Mouse (Mus musculus): ENCODE measurements around the gene Bhlhe23. TPM values are rescaled to one million over a fixed set of nuclear protein-coding genes. Genes with fewer than 3 reads are reported as not detected.

The Bhlhe23 gene
- not detected in 2 replicates for total RNA-seq (2012; rRNA removed)
- not detected in 2 replicates for total RNA-seq (2014; rRNA removed)
- not detected in 2 replicates for polyA plus RNA-seq (2012; ENCODE audit: insufficient read length, low read depth)

DNA sequence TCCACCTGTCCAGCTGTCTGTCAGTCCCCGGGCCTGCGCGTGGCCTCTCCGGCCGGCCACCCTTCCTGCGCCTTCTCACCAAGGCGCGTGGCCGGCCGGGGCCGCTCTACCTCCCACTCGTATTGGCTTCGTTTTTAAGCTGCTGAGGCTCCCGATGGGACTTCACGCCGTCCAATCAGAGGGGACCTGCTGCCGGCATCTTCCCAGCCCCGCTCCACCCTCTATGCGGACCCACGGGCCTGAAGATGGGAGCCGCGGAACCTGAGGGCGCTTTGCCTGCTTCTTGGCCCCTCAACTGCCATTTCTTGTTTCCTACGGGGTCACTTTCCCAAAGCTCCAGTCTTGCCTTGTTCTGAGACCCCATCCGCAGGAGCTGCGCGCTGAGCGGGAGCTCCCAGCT lies at the start of gene Bhlhe23:
Gene Bhlhe23, minus strand, starts transcription at position 108 of the 400 bp plus-strand sequence.
- in situ Hi-C loops (cut with MboI; ENCODE audit: low pct_ligation_motif_present, low pct_unique_long_range_greater_than_20kb, low sequenced_read_pairs) (no loop called here), dilution Hi-C loops (cut with MboI; ENCODE audit: extremely low pct_ligation_motif_present, extremely low pct_unique_long_range_greater_than_20kb, low sequenced_read_pairs) (no loop called here)
- Histone ChIP-seq H3K79me2 (replicated peaks; ENCODE audit: control insufficient read depth, extremely low read depth, insufficient read depth, poor library complexity, severe bottlenecking) (no peaks in the 10 kb centered on the region), H3K9me3 (replicated peaks; ENCODE audit: low read length) (peaks cover 10% of the 10 kb centered on the region), H3K27ac (ENCODE audit: insufficient read depth, low read depth) (no peak within 1 kb of the TSS), H3K4me1 (ENCODE audit: control insufficient read depth in 1 of 2, insufficient read depth in 2 of 2) (peaks cover 7 to 14% of the 10 kb centered on the region in 2 experiments), H3K4me2 (ENCODE audit: insufficient read depth, low read depth, poor library complexity, severe bottlenecking) (no peak within 1 kb of the TSS), H3K4me3 (replicated peaks in 1 of 3; ENCODE audit: low read depth in 2 of 3, low read length in 2 of 3, poor library complexity in 1 of 3) (no peak within 1 kb of the TSS), H3K9ac (ENCODE audit: insufficient read depth, low read depth) (no peak within 1 kb of the TSS), H3K27me3 (replicated peaks) (peaks cover 64% of the 10 kb centered on the region), H3K36me3 (replicated peaks in 1 of 2; ENCODE audit: control insufficient read depth in 1 of 2, insufficient read depth in 1 of 2, low read length in 1 of 2) (no peaks in the 10 kb centered on the region)
- TF ChIP-seq ZKSCAN1 (IDR thresholded peaks at IDR 0.05; ENCODE audit: borderline replicate concordance, low read depth, low read length) (no peak), TBP (conservative IDR thresholded peaks at IDR 0.05; ENCODE audit: low read depth, low read length) (no peak), IRF4 (IDR thresholded peaks at IDR 0.05; ENCODE audit: low read depth, low read length) (no peak), JUND (conservative IDR thresholded peaks at IDR 0.05; ENCODE audit: low read depth, low read length) (no peak), ZMIZ1 (IDR thresholded peaks at IDR 0.05; ENCODE audit: low read depth, low read length) (no peak), PAX5 (IDR thresholded peaks at IDR 0.05; ENCODE audit: low read length) (no peak), USF2 (conservative IDR thresholded peaks at IDR 0.05; ENCODE audit: low read depth, low read length) (no peak), MYC (IDR thresholded peaks at IDR 0.05; ENCODE audit: low read depth, low read length) (no peak), RCOR1 (conservative IDR thresholded peaks at IDR 0.05; ENCODE audit: low read depth, low read length) (no peak), ELF1 (IDR thresholded peaks at IDR 0.05; ENCODE audit: low read depth, low read length) (no peak), MXI1 (IDR thresholded peaks at IDR 0.05; ENCODE audit: low read depth, low read length) (no peak), HCFC1 (IDR thresholded peaks at IDR 0.05; ENCODE audit: low read depth, low read length) (no peak), POLR2A (IDR thresholded peaks at IDR 0.05; ENCODE audit: low read depth, low read length) (no peak), MAFK (IDR thresholded peaks at IDR 0.05; ENCODE audit: insufficient replicate concordance, low read length) (no peak), BHLHE40 (IDR thresholded peaks at IDR 0.05; ENCODE audit: low read depth, low read length) (no peak), GABPA (IDR thresholded peaks at IDR 0.05; ENCODE audit: insufficient replicate concordance, low read depth, low read length) (no peak), MAX (IDR thresholded peaks at IDR 0.05; ENCODE audit: low read length) (no peak)
- DNase-seq (ENCODE audit: extremely low read depth), result no peak

DNA sequence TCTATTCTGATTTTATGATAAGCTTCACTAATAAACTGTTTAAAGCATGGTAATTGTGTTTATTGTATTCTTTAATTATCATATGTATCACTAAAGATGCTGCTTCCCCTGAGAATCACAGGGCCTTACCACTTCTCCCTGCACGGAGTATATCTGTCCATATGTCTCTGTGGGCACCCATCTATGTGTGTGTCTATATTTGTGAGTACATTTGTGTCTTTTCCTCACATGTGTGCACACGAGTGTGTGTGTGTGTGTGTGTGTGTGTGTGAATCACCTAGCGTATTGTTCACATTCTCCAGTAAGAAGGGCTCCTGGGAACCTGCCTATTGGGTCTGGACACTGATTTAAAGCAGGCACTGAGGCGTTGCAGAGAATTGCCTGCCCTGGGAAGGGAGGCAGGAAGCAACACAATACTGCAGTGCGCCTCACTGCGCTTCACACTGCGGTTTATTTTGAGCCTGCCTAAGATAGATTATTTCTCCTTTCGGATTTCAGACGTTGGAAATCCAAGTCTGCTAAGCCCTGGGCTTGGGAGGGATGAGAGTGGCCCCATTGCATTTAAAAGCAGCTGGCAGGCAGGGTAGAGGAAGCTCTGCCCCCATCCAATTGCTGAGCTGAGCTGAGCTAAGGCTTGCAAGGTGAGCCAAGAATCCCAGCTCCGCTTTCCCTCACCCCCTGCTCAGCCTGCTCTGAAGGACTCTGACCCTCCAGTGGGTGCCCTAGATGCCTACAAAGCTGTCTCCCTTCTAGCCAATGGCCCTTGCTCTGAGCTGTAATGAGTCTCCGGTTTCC lies 48.6 kb upstream of the Bhlhe23 start:
- Histone ChIP-seq H3K9ac (ENCODE audit: insufficient read depth, low read depth) (no peak overlapping the region), H3K4me1 (ENCODE audit: control insufficient read depth in 1 of 2, insufficient read depth in 2 of 2) (0 out of 4 replicates have a peak, but pooled peaks cover 0 to 2% of the 10 kb centered on the region in 2 experiments), H3K9me3 (replicated peaks; ENCODE audit: low read length) (no peaks in the 10 kb centered on the region), H3K4me2 (ENCODE audit: insufficient read depth, low read depth, poor library complexity, severe bottlenecking) (no peak overlapping the region), H3K27ac (ENCODE audit: insufficient read depth, low read depth) (no peak overlapping the region), H3K79me2 (replicated peaks; ENCODE audit: control insufficient read depth, extremely low read depth, insufficient read depth, poor library complexity, severe bottlenecking) (no peaks in the 10 kb centered on the region), H3K4me3 (replicated peaks in 1 of 3; ENCODE audit: low read depth in 2 of 3, low read length in 2 of 3, poor library complexity in 1 of 3) (no peak overlapping the region), H3K36me3 (replicated peaks in 1 of 2; ENCODE audit: control insufficient read depth in 1 of 2, insufficient read depth in 1 of 2, low read length in 1 of 2) (no peaks in the 10 kb centered on the region), H3K27me3 (replicated peaks) (peaks cover 93% of the 10 kb centered on the region)
- no peak for DNase-seq (ENCODE audit: extremely low read depth)
- no peak for TF ChIP-seq MEF2A (IDR thresholded peaks at IDR 0.05; ENCODE audit: borderline replicate concordance, low read depth, low read length)
- TF ChIP-seq POLR2AphosphoS2 (IDR thresholded peaks at IDR 0.05; ENCODE audit: low read depth, low read length), result no peak
- TF ChIP-seq POLR2A (IDR thresholded peaks at IDR 0.05; ENCODE audit: low read depth, low read length), result no peak
- TF ChIP-seq ZMIZ1 (IDR thresholded peaks at IDR 0.05; ENCODE audit: low read depth, low read length), result no peak
- no peak for TF ChIP-seq CTCF (conservative IDR thresholded peaks at IDR 0.05 in 1 of 2, IDR thresholded peaks at IDR 0.05 in 1 of 2; ENCODE audit: low read depth in 2 of 2, low read length in 2 of 2)
- no peak for TF ChIP-seq SMC3 (IDR thresholded peaks at IDR 0.05; ENCODE audit: low read depth, low read length)
- TF ChIP-seq NRF1 (IDR thresholded peaks at IDR 0.05; ENCODE audit: low read depth, low read length), result no peak
- no peak for TF ChIP-seq MXI1 (IDR thresholded peaks at IDR 0.05; ENCODE audit: low read depth, low read length)
- TF ChIP-seq ZKSCAN1 (IDR thresholded peaks at IDR 0.05; ENCODE audit: borderline replicate concordance, low read depth, low read length), result no peak
- no peak for TF ChIP-seq USF1 (IDR thresholded peaks at IDR 0.05; ENCODE audit: low read depth, low read length)
- TF ChIP-seq BHLHE40 (IDR thresholded peaks at IDR 0.05; ENCODE audit: low read depth, low read length), result no peak
- no peak for TF ChIP-seq RCOR1 (conservative IDR thresholded peaks at IDR 0.05; ENCODE audit: low read depth, low read length)
- dilution Hi-C loops (cut with MboI; ENCODE audit: extremely low pct_ligation_motif_present, extremely low pct_unique_long_range_greater_than_20kb, low sequenced_read_pairs), result no loop called here
- in situ Hi-C loops (cut with MboI; ENCODE audit: low pct_ligation_motif_present, low pct_unique_long_range_greater_than_20kb, low sequenced_read_pairs), result no loop called here

Measured in CH12.LX (cell line).